ENCODE assay signal across 9 mouse cellular contexts in genomic region chr19:5636036-5636570, GRCm38 (mm10). TPM values are rescaled to one million over a fixed set of nuclear protein-coding genes. Genes with fewer than 3 reads are reported as not detected.
DNase-seq lines count a peak whose midpoint lies in the region; ATAC-seq and TF ChIP-seq lines count a peak whose summit lies in the region.
"Had no signal": no experiment of that assay in that cellular context is flagged by ENCODE, and none has a peak within 500 bp of the region (broad histone marks: within the 10 kb centered on the region; RNA-seq: fewer than 3 reads in every experiment).

No protein-coding gene starts in this region.

- no peak overlapping the region for H3K27ac ChIP-seq in hindbrain, embryonic 13.5 days
- no peak overlapping the region for H3K27ac ChIP-seq in hindbrain, embryonic 12.5 days
- peak overlapping the region; percentile 99; the same call in 1 of the 2 replicates for H3K27ac ChIP-seq in spleen, adult 2 months (ENCODE audit: insufficient read depth, low read length)
- H3K27ac ChIP-seq in limb, embryonic 15.5 days: 0 out of 2 replicates have a peak overlapping the region, but pooled peaks have one; percentile 93
- 0 out of 2 replicates have a peak overlapping the region, but pooled peaks have one; percentile 96 for H3K27ac ChIP-seq in stomach, postnatal 0 days (replicated peaks)

- H3K36me3 ChIP-seq in hindbrain, embryonic 13.5 days: peaks cover 22% of the 10 kb centered on the region
- peaks cover 26% of the 10 kb centered on the region for H3K36me3 ChIP-seq in hindbrain, embryonic 12.5 days
- peaks cover 21% of the 10 kb centered on the region for H3K36me3 ChIP-seq in spleen, adult 2 months (ENCODE audit: control insufficient read depth, insufficient read depth, low read length)
- H3K36me3 ChIP-seq in limb, embryonic 15.5 days: peaks cover 27% of the 10 kb centered on the region
- peaks cover 17% of the 10 kb centered on the region for H3K36me3 ChIP-seq in stomach, postnatal 0 days (ENCODE audit: control insufficient read depth, insufficient read depth, low read length)

- no peak for DNase-seq in spleen, adult 2 months (ENCODE audit: low read depth in 1 of 2, low spot score in 2 of 2)
- DNase-seq in spleen, adult 18-20 months: no peak
- DNase-seq in stomach, postnatal 0 days (ENCODE audit: low spot score): no peak
- no peak for DNase-seq in layer of hippocampus, adult 18-20 months (ENCODE audit: low spot score in 2 of 2)
- no peak for DNase-seq in adrenal gland, postnatal 14 days

- H3K4me3 ChIP-seq in hindbrain, embryonic 13.5 days: no peak overlapping the region
- H3K4me3 ChIP-seq in hindbrain, embryonic 12.5 days: no peak overlapping the region
- no peak overlapping the region for H3K4me3 ChIP-seq in spleen, adult 2 months (ENCODE audit: extremely low read depth, insufficient read depth, insufficient read length)
- H3K4me3 ChIP-seq in limb, embryonic 15.5 days: no peak overlapping the region
- no peak overlapping the region for H3K4me3 ChIP-seq in stomach, postnatal 0 days (ENCODE audit: low read depth, low read length)

- H3K9ac ChIP-seq in hindbrain, embryonic 13.5 days: peak overlapping the region; percentile 94; the same call in 1 of the 2 replicates
- no peak overlapping the region for H3K9ac ChIP-seq in hindbrain, embryonic 12.5 days
- H3K9ac ChIP-seq in limb, embryonic 15.5 days: no peak overlapping the region
- H3K9ac ChIP-seq in stomach, postnatal 0 days (ENCODE audit: low read length): 0 out of 2 replicates have a peak overlapping the region, but pooled peaks have one; percentile 93

- peak overlapping the region; percentile 67 for H3K4me2 ChIP-seq in hindbrain, embryonic 13.5 days
- H3K4me2 ChIP-seq in hindbrain, embryonic 12.5 days (replicated peaks): no peak overlapping the region
- peak overlapping the region; percentile 88; the same call in 1 of the 2 replicates for H3K4me2 ChIP-seq in limb, embryonic 15.5 days
- H3K4me2 ChIP-seq in stomach, postnatal 0 days (replicated peaks; ENCODE audit: low read depth): no peak overlapping the region; the same call in 1 of the 2 replicates

- WGBS in hindbrain, embryonic 13.5 days: 84% methylated on average over 7 of the region's 7 CpGs
- WGBS in hindbrain, embryonic 12.5 days: 83% methylated on average over 7 of the region's 7 CpGs
- 48% methylated on average over 7 of the region's 7 CpGs for WGBS in spleen, adult 2 months
- 70% methylated on average over 7 of the region's 7 CpGs for WGBS in limb, embryonic 15.5 days
- 65% methylated on average over 7 of the region's 7 CpGs for WGBS in stomach, postnatal 0 days

- TF ChIP-seq CTCF in spleen, adult 2 months (IDR thresholded peaks at IDR 0.05; ENCODE audit: extremely low read depth, insufficient read depth, insufficient read length, insufficient replicate concordance): no peak
- no peak for TF ChIP-seq CTCF in stomach, postnatal 0 days (IDR thresholded peaks at IDR 0.05; ENCODE audit: low read depth)

- H3K27me3 ChIP-seq in hindbrain, embryonic 13.5 days: no peaks in the 10 kb centered on the region
- H3K27me3 ChIP-seq in hindbrain, embryonic 12.5 days: no peaks in the 10 kb centered on the region
- no peaks in the 10 kb centered on the region for H3K27me3 ChIP-seq in spleen, adult 2 months (ENCODE audit: control insufficient read depth, insufficient read depth, low read length)
- H3K27me3 ChIP-seq in limb, embryonic 15.5 days: no peaks in the 10 kb centered on the region
- H3K27me3 ChIP-seq in stomach, postnatal 0 days (ENCODE audit: control insufficient read depth, insufficient read depth, low read length): no peaks in the 10 kb centered on the region
- H3K27me3 ChIP-seq: embryonic facial prominence, embryonic 12.5 days had no signal

- peaks cover 24% of the 10 kb centered on the region for H3K4me1 ChIP-seq in hindbrain, embryonic 13.5 days (replicated peaks)
- peaks cover 21% of the 10 kb centered on the region for H3K4me1 ChIP-seq in hindbrain, embryonic 12.5 days
- peaks cover 8% of the 10 kb centered on the region; the same call in 1 of the 2 replicates for H3K4me1 ChIP-seq in spleen, adult 2 months (ENCODE audit: control insufficient read depth, insufficient read depth, insufficient read length)
- peaks cover 25% of the 10 kb centered on the region for H3K4me1 ChIP-seq in limb, embryonic 15.5 days
- H3K4me1 ChIP-seq in stomach, postnatal 0 days (replicated peaks; ENCODE audit: control insufficient read depth, insufficient read depth): peaks cover 5% of the 10 kb centered on the region

- no peak for TF ChIP-seq POLR2A in spleen, adult 2 months (IDR thresholded peaks at IDR 0.05; ENCODE audit: low read depth, low read length)

- H3K9me3 ChIP-seq in hindbrain, embryonic 13.5 days: no peaks in the 10 kb centered on the region
- H3K9me3 ChIP-seq in hindbrain, embryonic 12.5 days (replicated peaks): no peaks in the 10 kb centered on the region
- no peaks in the 10 kb centered on the region for H3K9me3 ChIP-seq in limb, embryonic 15.5 days
- H3K9me3 ChIP-seq in stomach, postnatal 0 days (ENCODE audit: control insufficient read depth, low read length): no peaks in the 10 kb centered on the region
- H3K9me3 ChIP-seq: embryonic facial prominence, embryonic 12.5 days had no signal

- no peak for TF ChIP-seq EP300 in stomach, postnatal 0 days (optimal IDR thresholded peaks at IDR 0.05)

- ATAC-seq in hindbrain, embryonic 13.5 days (ENCODE audit: low FRiP score): no peak
- no peak for ATAC-seq in hindbrain, embryonic 12.5 days (ENCODE audit: low FRiP score)
- ATAC-seq in limb, embryonic 15.5 days (ENCODE audit: insufficient number of reproducible peaks, low FRiP score, low TSS enrichment, low read depth): no peak
- ATAC-seq in stomach, postnatal 0 days (ENCODE audit: low FRiP score, low TSS enrichment): no peak

RNA-seq across cellular contexts. Expression of gene Rela, which starts 1.2 kb away (rescaled TPM):
- polyA plus RNA-seq in hindbrain, embryonic 13.5 days (2015; fragmentation: Nextera tagmentation; extraction: Ambion mirVana): 30.1 and 35.2 TPM in 2 replicates
- polyA plus RNA-seq in hindbrain, embryonic 12.5 days (2016; fragmentation: Nextera tagmentation; extraction: Ambion mirVana): 38.4 and 41.5 TPM in 2 replicates
- 87.1 and 110 TPM in 2 replicates for polyA plus RNA-seq in spleen, adult 2 months (2012; rRNA removed)
- 57.3 and 62.0 TPM in 2 replicates for polyA plus RNA-seq in limb, embryonic 15.5 days (2015; fragmentation: Nextera tagmentation; extraction: Ambion mirVana)
- polyA plus RNA-seq in stomach, postnatal 0 days (2015; fragmentation: Nextera tagmentation; extraction: Ambion mirVana): 28.7 and 35.2 TPM in 2 replicates
- 10 to 100 TPM; 16.2 to 21.1 TPM for total RNA-seq in layer of hippocampus, adult 18-20 months (2021)
- total RNA-seq in adrenal gland, postnatal 14 days (2021): 60.7 and 65.1 TPM in 2 replicates

RNA-seq across cellular contexts. Expression of gene Kat5, which starts 26.1 kb away (rescaled TPM):
- 77.2 and 79.7 TPM in 2 replicates for polyA plus RNA-seq in hindbrain, embryonic 13.5 days (2015; fragmentation: Nextera tagmentation; extraction: Ambion mirVana)
- 73.2 and 76.5 TPM in 2 replicates for polyA plus RNA-seq in hindbrain, embryonic 12.5 days (2016; fragmentation: Nextera tagmentation; extraction: Ambion mirVana)
- 37.3 and 46.1 TPM in 2 replicates for polyA plus RNA-seq in spleen, adult 2 months (2012; rRNA removed)
- polyA plus RNA-seq in limb, embryonic 15.5 days (2015; fragmentation: Nextera tagmentation; extraction: Ambion mirVana): 43.3 and 48.7 TPM in 2 replicates
- polyA plus RNA-seq in stomach, postnatal 0 days (2015; fragmentation: Nextera tagmentation; extraction: Ambion mirVana): 31.8 and 37.9 TPM in 2 replicates
- total RNA-seq in layer of hippocampus, adult 18-20 months (2021): 10 to 100 TPM; 78.7 to 86.3 TPM
- total RNA-seq in adrenal gland, postnatal 14 days (2021): 54.8 and 62.0 TPM in 2 replicates

RNA-seq across cellular contexts. Expression of gene Sipa1, which starts 27.4 kb away (rescaled TPM):
- polyA plus RNA-seq in hindbrain, embryonic 13.5 days (2015; fragmentation: Nextera tagmentation; extraction: Ambion mirVana): 15.0 and 15.4 TPM in 2 replicates
- polyA plus RNA-seq in hindbrain, embryonic 12.5 days (2016; fragmentation: Nextera tagmentation; extraction: Ambion mirVana): 22.4 and 25.4 TPM in 2 replicates
- 417 and 497 TPM in 2 replicates for polyA plus RNA-seq in spleen, adult 2 months (2012; rRNA removed)
- polyA plus RNA-seq in limb, embryonic 15.5 days (2015; fragmentation: Nextera tagmentation; extraction: Ambion mirVana): 31.1 and 31.2 TPM in 2 replicates
- 8.0 and 11.5 TPM in 2 replicates for polyA plus RNA-seq in stomach, postnatal 0 days (2015; fragmentation: Nextera tagmentation; extraction: Ambion mirVana)
- total RNA-seq in layer of hippocampus, adult 18-20 months (2021): 10 to 100 TPM; 16.5 to 17.3 TPM
- 56.4 and 64.0 TPM in 2 replicates for total RNA-seq in adrenal gland, postnatal 14 days (2021)

RNA-seq across cellular contexts. Expression of gene Rnaseh2c, which starts 34.4 kb away (rescaled TPM):
- polyA plus RNA-seq in hindbrain, embryonic 13.5 days (2015; fragmentation: Nextera tagmentation; extraction: Ambion mirVana): 71.2 and 80.6 TPM in 2 replicates
- polyA plus RNA-seq in hindbrain, embryonic 12.5 days (2016; fragmentation: Nextera tagmentation; extraction: Ambion mirVana): 114 and 126 TPM in 2 replicates
- polyA plus RNA-seq in spleen, adult 2 months (2012; rRNA removed): 47.8 and 74.6 TPM in 2 replicates
- 115 and 116 TPM in 2 replicates for polyA plus RNA-seq in limb, embryonic 15.5 days (2015; fragmentation: Nextera tagmentation; extraction: Ambion mirVana)
- 57.3 and 64.7 TPM in 2 replicates for polyA plus RNA-seq in stomach, postnatal 0 days (2015; fragmentation: Nextera tagmentation; extraction: Ambion mirVana)
- 10 to 100 TPM; 72.0 to 79.8 TPM for total RNA-seq in layer of hippocampus, adult 18-20 months (2021)
- 106 and 113 TPM in 2 replicates for total RNA-seq in adrenal gland, postnatal 14 days (2021)

RNA-seq across cellular contexts. Expression of gene Map3k11, which starts 52.4 kb away (rescaled TPM):
- polyA plus RNA-seq in hindbrain, embryonic 13.5 days (2015; fragmentation: Nextera tagmentation; extraction: Ambion mirVana): 11.6 and 14.4 TPM in 2 replicates
- polyA plus RNA-seq in hindbrain, embryonic 12.5 days (2016; fragmentation: Nextera tagmentation; extraction: Ambion mirVana): 21.5 and 23.3 TPM in 2 replicates
- polyA plus RNA-seq in spleen, adult 2 months (2012; rRNA removed): 73.4 and 88.7 TPM in 2 replicates
- polyA plus RNA-seq in limb, embryonic 15.5 days (2015; fragmentation: Nextera tagmentation; extraction: Ambion mirVana): 22.7 and 24.9 TPM in 2 replicates
- 14.0 and 16.5 TPM in 2 replicates for polyA plus RNA-seq in stomach, postnatal 0 days (2015; fragmentation: Nextera tagmentation; extraction: Ambion mirVana)
- 10 to 100 TPM; 17.6 to 18.1 TPM for total RNA-seq in layer of hippocampus, adult 18-20 months (2021)
- 50.4 and 51.2 TPM in 2 replicates for total RNA-seq in adrenal gland, postnatal 14 days (2021)

Comparison
In these comparisons a context has a peak if more than half of its experiments do, and no peak if none do; other contexts are left out.
1. H3K4me2 ChIP-seq: peak in hindbrain, embryonic 13.5 days (single experiment) and limb, embryonic 15.5 days (single experiment); none in hindbrain, embryonic 12.5 days (single experiment) and stomach, postnatal 0 days (single experiment).
2. H3K9ac ChIP-seq: peak in hindbrain, embryonic 13.5 days (single experiment) and stomach, postnatal 0 days (single experiment); none in hindbrain, embryonic 12.5 days (single experiment) and limb, embryonic 15.5 days (single experiment).
3. H3K27ac ChIP-seq: peak in spleen, adult 2 months (single experiment), limb, embryonic 15.5 days (single experiment) and stomach, postnatal 0 days (single experiment); none in hindbrain, embryonic 13.5 days (single experiment) and hindbrain, embryonic 12.5 days (single experiment).
4. RNA of gene Sipa1, which starts 27.4 kb away (polyA plus RNA-seq): 417 to 497 TPM in spleen, adult 2 months; 31.1 to 31.2 TPM in limb, embryonic 15.5 days, 22.4 to 25.4 TPM in hindbrain, embryonic 12.5 days, 15.0 to 15.4 TPM in hindbrain, embryonic 13.5 days and 8.0 to 11.5 TPM in stomach, postnatal 0 days; every median in the first group is over 10 times any median in the second.